Mouse (Mus musculus) liver, adult 2 months (tissue): ENCODE results near the gene Adrb1. TPM values are rescaled to one million over a fixed set of nuclear protein-coding genes. Genes with fewer than 3 reads are reported as not detected.

ENCODE experiments used
- DNase-seq: peaks from one replicate; pipeline ENCODE4 v3.0.0-alpha.2; 2011; ENCODE audit warnings: low read depth, low spot score; ENCODE audit errors: extremely low read depth
- H3K27ac ChIP-seq: fragments of 200-500 bp; replicated peaks from 2 replicates; pipeline ENCODE4 v1.5.1; 2012; ENCODE audit warnings: low read depth, mild to moderate bottlenecking, control low read depth, inconsistent platforms, low read length; ENCODE audit not compliant: insufficient read depth
- H3K27me3 ChIP-seq: fragments of 200-500 bp; 2 replicates; pipeline ENCODE4 v1.6.1; 2012; ENCODE audit warnings: mild to moderate bottlenecking, moderate library complexity, low read length, inconsistent platforms; ENCODE audit not compliant: control insufficient read depth, insufficient read depth
- H3K36me3 ChIP-seq: fragments of 200-500 bp; 2 replicates; pipeline ENCODE4 v1.6.1; 2012; ENCODE audit warnings: low read length, inconsistent platforms; ENCODE audit not compliant: control insufficient read depth, insufficient read depth
- H3K4me1 ChIP-seq: fragments of 200-500 bp; 2 replicates; pipeline ENCODE4 v1.6.1; 2011; ENCODE audit warnings: low read length; ENCODE audit not compliant: control insufficient read depth, insufficient read depth
- H3K4me3 ChIP-seq: fragments of 200-500 bp; 2 replicates; pipeline ENCODE4 v1.5.1; 2011; ENCODE audit warnings: low read depth, mild to moderate bottlenecking, control low read depth, low read length, moderate library complexity; ENCODE audit not compliant: insufficient read depth
- H3K79me2 ChIP-seq: fragments of 200-500 bp; 2 replicates; pipeline ENCODE4 v1.6.1; 2012; ENCODE audit warnings: inconsistent platforms, mild to moderate bottlenecking, low read length, moderate library complexity; ENCODE audit not compliant: control insufficient read depth, insufficient read depth
- H3K9ac ChIP-seq: fragments of 200-500 bp; 2 replicates; pipeline ENCODE4 v1.6.1; 2012; ENCODE audit warnings: low read depth, mild to moderate bottlenecking, control low read depth, inconsistent platforms, low read length
- CTCF ChIP-seq: fragments of 200-500 bp; IDR thresholded peaks from 2 replicates; pipeline ENCODE4 v1.5.1; 2011; ENCODE audit warnings: low read depth, low read length, control low read depth
- POLR2A ChIP-seq: fragments of 200-500 bp; IDR thresholded peaks from 2 replicates; pipeline ENCODE4 v1.6.1; 2011; ENCODE audit warnings: low read length, control low read depth; ENCODE audit not compliant: insufficient read depth; ENCODE audit errors: extremely low read depth
- WGBS: fragments of 180-500 bp; shearing (Covaris S2); methylation state at CpG from one replicate; pipeline ENCODE4 v1.1.7; 2018; 5-methylcytosine and 5-hydroxymethylcytosine counted together
- polyA plus RNA-seq: library from polyadenylated mRNA; depleted of rRNA; stranded (reverse); fragments of >200 nt; gene quantifications from 2 replicates; pipeline ENCODE4 v1.2.3, GENCODE M21; 2012
- total RNA-seq: library from RNA; depleted of rRNA; stranded (reverse); fragments of >200 nt; gene quantifications from 2 replicates; pipeline ENCODE4 v1.2.3, GENCODE M21; 2014

The Adrb1 gene
- total and polyA plus RNA-seq, 2 experiments = 0.65 to 0.89 TPM

DNA sequence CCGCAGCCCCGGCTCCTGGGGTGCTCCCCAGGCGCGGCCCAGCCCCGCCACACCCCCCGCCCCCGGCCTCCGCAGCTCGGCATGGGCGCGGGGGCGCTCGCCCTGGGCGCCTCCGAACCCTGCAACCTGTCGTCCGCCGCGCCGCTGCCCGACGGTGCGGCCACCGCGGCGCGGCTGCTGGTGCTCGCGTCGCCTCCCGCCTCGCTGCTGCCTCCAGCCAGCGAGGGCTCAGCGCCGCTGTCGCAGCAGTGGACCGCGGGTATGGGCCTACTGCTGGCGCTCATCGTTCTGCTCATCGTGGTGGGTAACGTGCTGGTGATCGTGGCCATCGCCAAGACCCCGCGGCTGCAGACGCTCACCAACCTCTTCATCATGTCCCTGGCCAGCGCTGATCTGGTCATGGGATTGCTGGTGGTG lies 300 bp downstream of the Adrb1 start:
- WGBS = 2% methylated on average over 48 of the region's 48 CpGs
- Histone ChIP-seq H3K36me3 (no peaks in the 10 kb centered on the region), H3K79me2 (no peaks in the 10 kb centered on the region), H3K27me3 (peaks cover 21% of the 10 kb centered on the region), H3K9ac (peak overlapping the region; percentile 36), H3K27ac (no peak overlapping the region), H3K4me3 (peak overlapping the region; percentile 27), H3K4me1 (no peaks in the 10 kb centered on the region)
- DNase-seq = no peak
- TF ChIP-seq CTCF (no peak), POLR2A (no peak)

DNA sequence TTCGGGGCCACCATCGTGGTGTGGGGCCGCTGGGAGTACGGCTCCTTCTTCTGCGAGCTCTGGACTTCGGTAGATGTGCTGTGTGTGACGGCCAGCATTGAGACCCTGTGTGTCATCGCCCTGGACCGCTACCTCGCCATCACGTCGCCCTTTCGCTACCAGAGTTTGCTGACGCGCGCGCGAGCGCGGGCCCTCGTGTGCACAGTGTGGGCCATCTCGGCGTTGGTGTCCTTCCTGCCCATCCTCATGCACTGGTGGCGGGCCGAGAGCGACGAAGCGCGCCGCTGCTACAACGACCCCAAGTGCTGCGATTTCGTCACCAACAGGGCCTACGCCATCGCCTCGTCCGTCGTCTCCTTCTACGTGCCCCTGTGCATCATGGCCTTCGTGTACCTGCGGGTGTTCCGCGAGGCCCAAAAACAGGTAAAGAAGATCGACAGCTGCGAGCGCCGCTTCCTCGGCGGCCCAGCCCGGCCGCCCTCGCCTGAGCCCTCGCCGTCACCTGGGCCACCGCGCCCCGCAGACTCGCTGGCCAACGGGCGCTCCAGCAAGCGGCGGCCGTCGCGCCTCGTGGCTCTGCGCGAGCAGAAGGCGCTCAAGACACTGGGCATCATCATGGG lies 822 bp downstream of the Adrb1 start:
- peak overlapping the region; percentile 27 for H3K4me3 ChIP-seq
- TF ChIP-seq CTCF (no peak), POLR2A (no peak)
- no peaks in the 10 kb centered on the region for H3K4me1 ChIP-seq
- 4% methylated on average over 69 of the region's 69 CpGs for WGBS
- H3K9ac ChIP-seq = peak overlapping the region; percentile 36
- peaks cover 21% of the 10 kb centered on the region for H3K27me3 ChIP-seq
- DNase-seq = no peak
- no peaks in the 10 kb centered on the region for H3K79me2 ChIP-seq
- 0 out of 2 replicates have a peak overlapping the region, but pooled peaks have one; percentile 19 for H3K27ac ChIP-seq
- H3K36me3 ChIP-seq = no peaks in the 10 kb centered on the region

DNA sequence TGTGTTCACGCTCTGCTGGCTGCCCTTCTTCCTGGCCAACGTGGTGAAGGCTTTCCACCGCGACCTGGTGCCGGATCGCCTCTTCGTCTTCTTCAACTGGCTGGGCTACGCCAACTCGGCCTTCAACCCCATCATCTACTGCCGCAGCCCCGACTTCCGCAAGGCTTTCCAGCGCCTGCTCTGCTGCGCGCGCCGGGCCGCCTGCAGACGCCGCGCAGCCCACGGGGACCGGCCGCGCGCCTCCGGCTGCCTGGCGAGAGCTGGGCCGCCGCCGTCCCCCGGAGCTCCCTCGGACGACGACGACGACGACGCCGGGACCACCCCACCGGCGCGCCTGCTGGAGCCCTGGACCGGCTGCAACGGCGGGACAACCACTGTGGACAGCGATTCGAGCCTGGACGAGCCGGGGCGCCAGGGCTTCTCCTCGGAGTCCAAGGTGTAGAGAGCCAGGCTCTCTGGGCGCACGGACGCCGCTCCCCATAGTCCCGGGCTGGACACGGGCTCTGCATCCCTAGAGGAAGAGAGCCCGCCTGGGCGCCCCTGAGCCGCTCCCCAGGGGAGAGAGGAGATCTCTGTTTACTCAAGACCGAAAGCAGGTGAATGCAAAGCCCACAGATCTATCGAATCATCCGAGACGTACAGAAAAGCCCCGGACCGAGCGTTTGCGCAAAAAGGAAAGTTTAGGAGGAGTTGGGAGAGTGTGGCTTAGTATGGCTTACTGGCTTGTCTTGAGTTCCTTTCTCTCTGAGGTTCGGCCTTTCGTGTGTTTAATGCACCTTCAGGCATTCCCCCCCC lies 1.5 kb downstream of the Adrb1 start:
- TF ChIP-seq POLR2A (no peak), CTCF (no peak)
- Histone ChIP-seq H3K79me2 (no peaks in the 10 kb centered on the region), H3K4me1 (no peaks in the 10 kb centered on the region), H3K27ac (0 out of 2 replicates have a peak overlapping the region, but pooled peaks have one; percentile 19), H3K36me3 (no peaks in the 10 kb centered on the region), H3K9ac (peak overlapping the region; percentile 22), H3K4me3 (peak overlapping the region; percentile 27), H3K27me3 (peaks cover 21% of the 10 kb centered on the region)
- DNase-seq = no peak
- WGBS = 1% methylated on average over 71 of the region's 71 CpGs

DNA sequence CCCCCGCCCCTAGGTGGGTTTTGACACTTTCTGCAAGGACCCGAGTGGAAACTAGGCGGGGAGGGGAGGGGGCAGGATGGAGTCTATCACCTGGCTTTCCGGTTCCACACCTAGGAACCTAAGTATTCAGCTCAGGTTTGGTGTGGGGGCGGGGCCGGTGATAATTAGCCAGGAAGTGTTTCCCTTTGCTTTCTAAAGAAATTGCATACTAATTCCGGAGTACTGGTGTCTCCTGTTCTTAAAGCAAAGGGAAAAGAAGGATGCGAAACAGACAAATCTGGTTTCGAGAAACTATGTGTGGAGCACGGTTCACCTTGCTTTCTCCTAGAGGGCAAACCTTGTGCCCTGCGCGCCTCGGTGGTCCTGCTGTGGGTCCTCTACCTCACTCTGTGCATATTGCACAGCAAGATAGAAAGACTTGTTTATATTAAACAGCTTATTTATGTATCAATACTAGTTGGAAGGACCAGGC lies 2.2 kb downstream of the Adrb1 start:
- Histone ChIP-seq H3K36me3 (no peaks in the 10 kb centered on the region), H3K4me1 (no peaks in the 10 kb centered on the region), H3K4me3 (no peak overlapping the region), H3K27me3 (peaks cover 21% of the 10 kb centered on the region), H3K79me2 (no peaks in the 10 kb centered on the region), H3K9ac (no peak overlapping the region), H3K27ac (no peak overlapping the region)
- 8% methylated on average over 13 of the region's 13 CpGs for WGBS
- TF ChIP-seq POLR2A = no peak
- TF ChIP-seq CTCF = no peak
- no peak for DNase-seq

DNA sequence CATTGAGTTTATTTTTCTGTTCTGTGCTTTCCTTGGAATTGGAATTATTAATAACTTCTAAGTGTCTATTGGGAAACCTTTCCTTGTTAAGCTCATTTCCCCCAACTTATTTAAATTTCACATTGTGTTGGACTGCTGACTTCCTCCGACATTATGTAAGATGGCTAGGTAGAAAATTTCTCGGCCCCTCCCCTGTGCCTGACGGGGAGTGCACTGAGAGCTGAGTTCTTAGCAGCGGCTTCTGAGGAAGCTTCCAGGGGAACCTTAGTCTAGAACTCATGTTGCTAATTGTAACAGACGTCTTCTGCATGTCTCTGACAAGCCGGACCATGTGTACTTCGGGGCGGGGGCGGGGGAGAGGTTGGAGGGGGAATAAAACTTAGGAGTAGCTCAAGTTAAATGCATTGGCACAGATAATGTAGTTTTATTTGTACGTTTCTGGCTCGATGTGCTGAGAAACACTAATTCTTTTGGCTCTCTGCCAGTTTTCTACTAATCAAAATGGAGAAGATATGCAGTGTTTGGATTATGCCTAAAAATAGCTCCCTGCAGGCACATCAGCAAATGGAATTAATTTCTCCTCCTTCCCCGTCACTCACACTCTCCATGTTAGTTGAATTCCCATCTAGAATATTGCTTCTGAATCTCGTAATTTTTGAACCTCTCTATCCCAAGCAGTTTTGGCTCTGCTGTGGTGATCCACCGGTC lies 5.3 kb downstream of the Adrb1 start:
- no peaks in the 10 kb centered on the region for H3K36me3 ChIP-seq
- H3K4me1 ChIP-seq = no peaks in the 10 kb centered on the region
- 74% methylated on average over 14 of the region's 14 CpGs for WGBS
- H3K27ac ChIP-seq = no peak overlapping the region
- H3K79me2 ChIP-seq = no peaks in the 10 kb centered on the region
- H3K4me3 ChIP-seq = no peak overlapping the region
- H3K27me3 ChIP-seq = peaks cover 14% of the 10 kb centered on the region
- H3K9ac ChIP-seq = no peak overlapping the region
- no peak for TF ChIP-seq POLR2A
- TF ChIP-seq CTCF = no peak
- peak; percentile 13 for DNase-seq
